Mouse (Mus musculus): ENCODE data around the gene 1700109H08Rik. TPM values are rescaled to one million over a fixed set of nuclear protein-coding genes. Genes with fewer than 3 reads are reported as not detected.

1700109H08Rik gene
- polyA plus RNA-seq, 1 experiment from 2014 or later, result 0.65 TPM

DNA sequence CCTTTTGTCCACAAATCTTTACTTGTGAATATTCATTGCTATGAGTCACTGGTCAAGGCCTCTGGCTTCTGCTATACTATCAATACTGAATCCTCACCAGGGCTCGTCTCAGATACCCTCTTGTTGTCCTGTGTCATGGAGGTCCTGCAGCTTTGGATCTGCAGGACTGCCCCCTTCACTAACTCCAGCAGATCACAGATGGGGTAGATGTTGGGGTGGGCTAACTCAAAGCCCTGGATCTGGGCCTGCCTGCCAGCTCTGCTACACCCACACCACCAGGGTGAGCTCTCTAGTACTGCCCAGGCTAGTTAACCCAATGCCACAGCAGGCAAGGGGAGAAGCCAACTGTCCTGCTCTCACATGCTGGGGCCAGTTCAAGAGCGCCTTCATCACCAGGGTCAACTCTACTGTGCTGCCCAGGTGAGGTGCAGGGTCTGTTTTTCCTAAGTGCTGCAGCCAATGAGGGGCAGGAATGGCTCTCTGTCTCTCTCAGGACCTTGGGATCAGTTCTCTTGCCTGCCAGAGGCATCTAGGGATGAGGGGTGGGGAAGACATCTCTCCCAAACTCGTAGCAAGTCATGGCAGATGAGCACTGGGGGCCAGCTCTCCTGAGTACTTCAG lies 34.7 kb upstream of the 1700109H08Rik start:
- no peaks in the 10 kb centered on the region for H3K36me3 ChIP-seq (replicated peaks; ENCODE audit: insufficient read depth, low read length)
- no peak overlapping the region for H3K27ac ChIP-seq (ENCODE audit: low read depth)
- 71% methylated on average over 3 of the region's 3 CpGs for WGBS (ENCODE audit: insufficient replicate concordance)
- no peaks in the 10 kb centered on the region for H3K27me3 ChIP-seq (ENCODE audit: insufficient read depth, low read length)
- no peak overlapping the region for H3K9ac ChIP-seq (replicated peaks)
- H3K9me3 ChIP-seq (ENCODE audit: low read length), result no peaks in the 10 kb centered on the region
- DNase-seq (no peak), ATAC-seq (no peak)
- no peaks in the 10 kb centered on the region for H3K4me1 ChIP-seq (ENCODE audit: insufficient read depth)
- no peak overlapping the region for H3K4me3 ChIP-seq (ENCODE audit: low read depth, low read length)
- H3K4me2 ChIP-seq (ENCODE audit: low read depth, low read length), result no peak overlapping the region
- TF ChIP-seq CTCF (IDR thresholded peaks at IDR 0.05; ENCODE audit: low read depth) (no peak), EP300 (IDR thresholded peaks at IDR 0.05; ENCODE audit: low read depth) (no peak)

DNA sequence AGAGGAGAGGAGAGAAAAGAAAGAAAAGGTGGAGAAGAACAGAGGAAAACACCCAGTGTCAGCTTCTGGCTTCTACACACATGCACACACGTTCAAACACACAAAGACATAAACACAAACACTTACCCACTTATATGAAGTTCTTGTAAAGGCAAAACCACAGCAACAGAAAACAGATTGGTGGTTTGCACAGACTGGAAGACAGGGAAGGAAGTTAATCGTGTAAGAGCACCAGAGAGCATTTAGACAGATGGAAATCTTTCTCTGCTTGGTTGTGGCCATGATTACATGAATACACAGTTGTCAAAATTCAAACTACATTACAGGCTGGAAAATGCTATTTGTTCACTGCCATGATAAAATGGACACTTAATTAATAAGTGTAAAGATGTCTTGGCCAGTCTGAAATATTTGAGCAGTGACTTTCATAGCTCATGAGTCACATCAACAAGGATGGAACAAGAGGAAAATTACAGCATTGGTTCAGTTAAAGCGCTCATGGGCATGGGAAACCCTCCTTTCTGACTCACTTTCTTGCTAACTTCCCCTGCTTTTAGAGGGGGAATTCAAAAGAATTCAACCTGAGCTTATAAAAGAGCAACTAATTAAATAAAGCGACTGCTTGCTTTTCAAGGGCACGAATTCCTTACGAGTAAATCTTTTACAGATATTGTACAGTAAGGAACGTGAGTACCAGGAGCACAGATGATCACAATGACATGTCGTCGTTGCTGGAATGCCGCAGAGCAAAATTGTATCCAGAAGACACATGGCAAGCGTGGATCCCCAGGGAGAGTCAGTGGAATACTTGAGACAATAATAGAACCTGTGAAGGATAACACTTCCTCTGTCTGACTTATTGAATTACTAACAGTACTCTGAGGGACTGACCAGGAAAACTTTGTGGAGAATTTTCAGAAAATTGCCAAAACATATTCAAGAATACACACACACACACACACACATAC lies 32.6 kb upstream of the 1700109H08Rik start:
- WGBS (ENCODE audit: insufficient replicate concordance), result 61% methylated on average over 11 of the region's 11 CpGs
- Histone ChIP-seq H3K9ac (replicated peaks) (no peak overlapping the region), H3K4me2 (ENCODE audit: low read depth, low read length) (no peak overlapping the region), H3K4me3 (ENCODE audit: low read depth, low read length) (no peak overlapping the region), H3K36me3 (replicated peaks; ENCODE audit: insufficient read depth, low read length) (no peaks in the 10 kb centered on the region), H3K27me3 (ENCODE audit: insufficient read depth, low read length) (no peaks in the 10 kb centered on the region), H3K27ac (ENCODE audit: low read depth) (no peak overlapping the region), H3K9me3 (ENCODE audit: low read length) (no peaks in the 10 kb centered on the region), H3K4me1 (ENCODE audit: insufficient read depth) (no peaks in the 10 kb centered on the region)
- ATAC-seq (no peak), DNase-seq (no peak)
- no peak for TF ChIP-seq CTCF (IDR thresholded peaks at IDR 0.05; ENCODE audit: low read depth)
- TF ChIP-seq EP300 (IDR thresholded peaks at IDR 0.05; ENCODE audit: low read depth), result no peak

DNA sequence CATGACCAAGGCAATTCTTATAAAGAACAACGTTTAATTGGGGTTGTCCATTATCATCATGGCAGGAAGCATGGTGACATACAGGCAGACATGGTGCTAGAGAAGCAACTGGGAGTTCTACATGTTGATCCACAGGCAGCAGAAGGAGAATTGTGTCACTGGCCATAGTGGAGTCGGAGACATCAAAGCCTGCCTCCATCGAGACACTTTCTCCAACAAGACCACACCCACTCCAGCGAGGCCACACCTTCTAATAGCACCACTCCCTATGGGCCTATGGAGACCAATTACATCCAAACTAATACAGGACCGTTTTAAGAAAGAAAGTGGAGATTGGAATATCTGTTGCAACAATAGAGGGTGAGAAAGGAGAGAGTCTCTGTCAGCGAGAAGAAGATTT lies 29.5 kb upstream of the 1700109H08Rik start:
- no peak overlapping the region for H3K4me3 ChIP-seq (ENCODE audit: low read depth, low read length)
- DNase-seq (no peak), ATAC-seq (no peak)
- no peaks in the 10 kb centered on the region for H3K27me3 ChIP-seq (ENCODE audit: insufficient read depth, low read length)
- H3K9me3 ChIP-seq (ENCODE audit: low read length), result no peaks in the 10 kb centered on the region
- 0 out of 2 replicates have a peak, but pooled peaks cover under 1% of the 10 kb centered on the region for H3K36me3 ChIP-seq (replicated peaks; ENCODE audit: insufficient read depth, low read length)
- no peak overlapping the region for H3K4me2 ChIP-seq (ENCODE audit: low read depth, low read length)
- TF ChIP-seq EP300 (IDR thresholded peaks at IDR 0.05; ENCODE audit: low read depth) (no peak), CTCF (IDR thresholded peaks at IDR 0.05; ENCODE audit: low read depth) (no peak)
- WGBS (ENCODE audit: insufficient replicate concordance), result 76% methylated on average over 6 of the region's 6 CpGs
- no peak overlapping the region for H3K27ac ChIP-seq (ENCODE audit: low read depth)
- H3K4me1 ChIP-seq (ENCODE audit: insufficient read depth), result peaks cover 21% of the 10 kb centered on the region
- H3K9ac ChIP-seq (replicated peaks), result no peak overlapping the region

DNA sequence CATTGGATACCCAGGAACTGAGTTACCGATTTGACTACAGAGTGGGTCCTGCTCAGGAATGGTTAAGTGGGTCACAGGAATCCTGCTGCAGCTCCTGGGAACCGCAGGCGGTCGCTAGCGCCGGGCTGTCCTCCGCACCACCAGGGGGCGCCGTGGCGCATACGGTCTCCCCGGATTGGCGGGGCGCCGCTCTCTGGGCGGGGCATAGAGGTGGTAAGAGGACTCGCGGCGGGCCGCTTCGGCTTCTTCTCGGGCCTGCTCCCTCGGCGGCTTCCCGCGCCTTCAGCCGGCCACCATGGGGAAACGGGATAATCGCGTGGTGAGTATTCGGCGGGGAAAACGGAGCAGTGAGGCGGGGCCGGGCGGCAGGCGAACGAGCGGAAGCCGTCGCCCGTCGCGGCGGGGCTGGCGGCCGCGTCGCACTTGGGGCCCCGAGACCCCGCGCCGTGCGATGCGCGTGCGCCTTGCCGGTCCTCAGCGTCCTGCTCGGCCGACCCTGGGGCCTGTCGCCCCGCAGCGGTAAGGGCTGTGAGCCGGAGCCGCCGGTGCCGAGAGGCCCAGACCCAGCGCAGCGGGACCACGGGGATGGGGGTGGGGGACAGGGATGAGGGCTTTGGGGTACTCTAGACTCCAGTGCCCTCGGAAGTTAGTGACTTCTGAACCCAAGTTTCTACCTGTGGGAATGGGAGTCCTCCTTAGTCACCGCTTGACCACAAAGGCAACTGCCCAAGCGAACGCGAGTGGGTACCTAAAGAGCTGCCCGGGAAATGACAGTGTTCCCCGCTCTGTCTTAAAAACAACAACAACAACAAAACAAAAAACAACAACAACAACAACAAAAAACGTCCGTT lies 27.5 kb upstream of the 1700109H08Rik start, which contains the start of gene Fam133b:
Gene Fam133b (plus strand): TSS at position 205 of the 851 bp plus-strand sequence.
- Histone ChIP-seq H3K27me3 (ENCODE audit: insufficient read depth, low read length) (no peaks in the 10 kb centered on the region), H3K27ac (ENCODE audit: low read depth) (peak within 1 kb of the TSS; percentile 93), H3K9ac (replicated peaks) (peak within 1 kb of the TSS; percentile 94), H3K4me1 (ENCODE audit: insufficient read depth) (peaks cover 21% of the 10 kb centered on the region), H3K4me3 (ENCODE audit: low read depth, low read length) (peak within 1 kb of the TSS; percentile 92), H3K9me3 (ENCODE audit: low read length) (no peaks in the 10 kb centered on the region), H3K4me2 (ENCODE audit: low read depth, low read length) (peak within 1 kb of the TSS; percentile 80), H3K36me3 (replicated peaks; ENCODE audit: insufficient read depth, low read length) (0 out of 2 replicates have a peak, but pooled peaks cover 5% of the 10 kb centered on the region)
- whole genome bisulfite sequencing (ENCODE audit: insufficient replicate concordance), result 2% methylated on average over 77 of the region's 80 CpGs
- DNase-seq (peak; percentile 97), ATAC-seq (peak; percentile 97)
- TF ChIP-seq CTCF (IDR thresholded peaks at IDR 0.05; ENCODE audit: low read depth) (peak; percentile 99), EP300 (IDR thresholded peaks at IDR 0.05; ENCODE audit: low read depth) (no peak)

DNA sequence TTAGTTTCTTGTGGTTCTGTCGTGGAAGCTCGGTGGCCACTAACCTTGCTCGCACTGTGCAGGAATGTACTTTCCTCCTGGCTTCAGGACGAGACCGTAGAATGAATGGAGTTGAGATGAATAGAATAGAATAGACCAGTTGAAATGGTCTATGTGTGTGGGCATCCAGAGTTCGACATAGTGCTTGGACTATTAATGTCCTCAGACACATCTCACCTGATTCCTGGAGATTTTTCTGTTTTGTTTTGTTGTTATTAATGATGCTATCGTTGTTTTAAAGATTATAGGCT lies 26.9 kb upstream of the 1700109H08Rik start:
- no peak for TF ChIP-seq CTCF (IDR thresholded peaks at IDR 0.05; ENCODE audit: low read depth)
- TF ChIP-seq EP300 (IDR thresholded peaks at IDR 0.05; ENCODE audit: low read depth), result no peak
- Histone ChIP-seq H3K27ac (ENCODE audit: low read depth) (peak overlapping the region; percentile 93; the same call in 1 of the 2 replicates), H3K4me2 (ENCODE audit: low read depth, low read length) (peak overlapping the region; percentile 80), H3K9ac (replicated peaks) (peak overlapping the region; percentile 94), H3K4me3 (ENCODE audit: low read depth, low read length) (peak overlapping the region; percentile 92), H3K9me3 (ENCODE audit: low read length) (no peaks in the 10 kb centered on the region), H3K27me3 (ENCODE audit: insufficient read depth, low read length) (no peaks in the 10 kb centered on the region), H3K4me1 (ENCODE audit: insufficient read depth) (peaks cover 21% of the 10 kb centered on the region), H3K36me3 (replicated peaks; ENCODE audit: insufficient read depth, low read length) (0 out of 2 replicates have a peak, but pooled peaks cover 5% of the 10 kb centered on the region)
- DNase-seq (no peak), ATAC-seq (peak; percentile 11; the same call in 1 of the 2 replicates)
- 7% methylated on average over 7 of the region's 7 CpGs for WGBS (ENCODE audit: insufficient replicate concordance)

Data from liver, postnatal 0 days (tissue).